Mouse (Mus musculus) bone marrow, adult 2 months (tissue): Measurements from ENCODE around the gene Vapb.

Source experiments
- CTCF ChIP-seq: fragments of 200-500 bp; IDR thresholded peaks from 2 replicates; pipeline ENCODE4 v1.5.1; 2011; ENCODE audit warnings: low read length, control low read depth; ENCODE audit not compliant: control insufficient read depth, insufficient read depth
- POLR2A ChIP-seq: fragments of 200-500 bp; IDR thresholded peaks from 2 replicates; pipeline ENCODE4 v1.6.1; 2011; ENCODE audit warnings: low read depth, mild to moderate bottlenecking, control low read depth, low read length, borderline replicate concordance; ENCODE audit not compliant: control insufficient read depth

- TF ChIP-seq POLR2A (no peak), CTCF (no peak)
Observed at GRCm38 (mm10) chr2:173714620-173715218, 22.6 kb upstream of the Vapb start.
